Mouse (Mus musculus) neural tube, embryonic 15.5 days (tissue): ENCODE data around the gene Elfn1. TPM values are rescaled to one million over a fixed set of nuclear protein-coding genes. Genes with fewer than 3 reads are reported as not detected.
A peak's percentile ranks its signal among the peaks of the same experiment; 100 is the strongest.

ENCODE experiments used
- ATAC-seq: fragments of 200-750 bp; cut with Nextera tagmentation; 2 replicates; pipeline ENCODE4 v1.8.0; 2017; ENCODE audit warnings: mild to moderate bottlenecking, moderate TSS enrichment, moderate library complexity; ENCODE audit not compliant: low FRiP score
- H3K27ac ChIP-seq: fragments of 300-500 bp; sonication (generic); replicated peaks from 2 replicates; pipeline ENCODE4 v1.5.1; 2015; ENCODE audit warnings: mild to moderate bottlenecking, inconsistent platforms
- H3K27me3 ChIP-seq: fragments of 300-500 bp; sonication (generic); replicated peaks from 2 replicates; pipeline ENCODE4 v1.6.1; 2015; ENCODE audit warnings: inconsistent platforms
- H3K36me3 ChIP-seq: fragments of 300-500 bp; sonication (generic); 2 replicates; pipeline ENCODE4 v1.6.1; 2015; ENCODE audit warnings: inconsistent platforms
- H3K4me1 ChIP-seq: fragments of 300-500 bp; sonication (generic); 2 replicates; pipeline ENCODE4 v1.6.1; 2015; ENCODE audit warnings: inconsistent platforms
- H3K4me2 ChIP-seq: fragments of 300-500 bp; sonication (generic); 2 replicates; pipeline ENCODE4 v1.6.1; 2015; ENCODE audit warnings: inconsistent platforms, mild to moderate bottlenecking, moderate library complexity
- H3K4me3 ChIP-seq: fragments of 300-500 bp; sonication (generic); replicated peaks from 2 replicates; pipeline ENCODE4 v1.5.1; 2015; ENCODE audit warnings: mild to moderate bottlenecking, inconsistent platforms
- H3K9ac ChIP-seq: fragments of 300-500 bp; sonication (generic); replicated peaks from 2 replicates; pipeline ENCODE4 v1.6.1; 2015; ENCODE audit warnings: mild to moderate bottlenecking, inconsistent platforms
- H3K9me3 ChIP-seq: fragments of 300-500 bp; sonication (generic); replicated peaks from 2 replicates; pipeline ENCODE4 v1.6.1; 2016; ENCODE audit warnings: inconsistent platforms
- WGBS: fragments of 180-500 bp; shearing (Covaris S2); methylation state at CpG from one replicate; pipeline ENCODE4 v1.1.7; 2015; ENCODE audit warnings: mixed read lengths; 5-methylcytosine and 5-hydroxymethylcytosine counted together
- polyA plus RNA-seq: library from polyadenylated mRNA; unstranded; fragments of >200 nt; fragmentation: Nextera tagmentation; extraction: Ambion mirVana; gene quantifications from 2 replicates; pipeline ENCODE4 v1.2.1, GENCODE M21; 2015

Gene Elfn1
- polyA plus RNA-seq, 1 experiment from 2014 or later, result 5.7 TPM

DNA sequence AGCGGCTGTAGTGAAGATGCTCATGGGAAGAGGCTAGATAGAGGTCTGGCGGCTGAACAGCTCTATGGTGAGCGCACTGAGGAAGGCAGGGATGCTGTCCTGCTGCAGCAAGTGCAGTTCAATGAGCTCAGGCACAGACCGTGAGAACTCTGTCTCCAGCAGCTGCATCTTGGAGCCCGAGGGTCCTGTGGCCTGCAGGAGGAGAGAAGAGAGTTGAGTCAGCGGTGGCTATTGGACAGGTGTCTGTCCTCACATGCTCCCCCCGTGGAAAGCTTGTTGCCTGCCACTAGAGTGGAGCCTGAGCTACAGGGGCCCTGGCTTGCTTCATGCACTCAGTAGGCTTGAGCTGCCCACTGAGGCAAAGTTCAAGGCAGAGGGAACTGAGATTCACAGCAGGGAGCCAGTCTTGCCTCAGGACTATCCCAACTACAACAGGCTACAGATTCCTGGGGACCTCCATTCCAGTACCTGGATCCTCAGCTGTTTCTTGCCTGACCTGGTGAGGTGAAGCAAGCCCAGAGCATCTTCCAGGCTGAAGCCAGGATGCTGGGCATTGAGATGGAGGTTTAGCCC lies 101.4 kb downstream of the Elfn1 start:
- Histone ChIP-seq H3K9ac (no peak overlapping the region), H3K9me3 (no peaks in the 10 kb centered on the region), H3K4me3 (no peak overlapping the region), H3K36me3 (no peaks in the 10 kb centered on the region), H3K4me2 (no peak overlapping the region), H3K27ac (no peak overlapping the region), H3K27me3 (no peaks in the 10 kb centered on the region), H3K4me1 (peaks cover 21% of the 10 kb centered on the region)
- WGBS, result 87% methylated on average over 7 of the region's 7 CpGs
- ATAC-seq, result no peak

DNA sequence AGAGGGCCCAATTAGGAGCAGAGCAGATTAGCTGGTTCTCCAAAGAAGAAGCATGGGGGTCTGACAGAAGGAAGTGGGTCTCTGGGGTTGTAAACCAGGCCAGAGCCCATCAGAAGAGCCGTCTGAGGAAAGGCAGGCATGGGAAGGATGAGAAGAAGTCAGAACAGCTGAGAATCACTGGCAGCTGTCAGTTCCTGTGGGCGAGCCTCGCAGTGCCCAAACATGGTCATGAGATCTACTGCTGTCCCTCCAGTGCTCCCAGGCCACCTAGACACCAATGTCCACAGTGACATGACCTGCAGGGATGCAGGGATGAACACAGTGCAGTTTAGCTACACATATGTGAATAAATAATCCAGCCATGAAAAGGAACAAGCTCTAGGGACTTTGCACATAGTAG lies 102.7 kb downstream of the Elfn1 start:
- H3K4me3 ChIP-seq, result no peak overlapping the region
- H3K9ac ChIP-seq, result no peak overlapping the region
- no peak overlapping the region for H3K27ac ChIP-seq
- no peak for ATAC-seq
- no peaks in the 10 kb centered on the region for H3K9me3 ChIP-seq
- H3K4me1 ChIP-seq, result peaks cover 22% of the 10 kb centered on the region
- no peaks in the 10 kb centered on the region for H3K36me3 ChIP-seq
- no peak overlapping the region for H3K4me2 ChIP-seq
- no peaks in the 10 kb centered on the region for H3K27me3 ChIP-seq
- WGBS, result 83% methylated on average over 3 of the region's 3 CpGs

DNA sequence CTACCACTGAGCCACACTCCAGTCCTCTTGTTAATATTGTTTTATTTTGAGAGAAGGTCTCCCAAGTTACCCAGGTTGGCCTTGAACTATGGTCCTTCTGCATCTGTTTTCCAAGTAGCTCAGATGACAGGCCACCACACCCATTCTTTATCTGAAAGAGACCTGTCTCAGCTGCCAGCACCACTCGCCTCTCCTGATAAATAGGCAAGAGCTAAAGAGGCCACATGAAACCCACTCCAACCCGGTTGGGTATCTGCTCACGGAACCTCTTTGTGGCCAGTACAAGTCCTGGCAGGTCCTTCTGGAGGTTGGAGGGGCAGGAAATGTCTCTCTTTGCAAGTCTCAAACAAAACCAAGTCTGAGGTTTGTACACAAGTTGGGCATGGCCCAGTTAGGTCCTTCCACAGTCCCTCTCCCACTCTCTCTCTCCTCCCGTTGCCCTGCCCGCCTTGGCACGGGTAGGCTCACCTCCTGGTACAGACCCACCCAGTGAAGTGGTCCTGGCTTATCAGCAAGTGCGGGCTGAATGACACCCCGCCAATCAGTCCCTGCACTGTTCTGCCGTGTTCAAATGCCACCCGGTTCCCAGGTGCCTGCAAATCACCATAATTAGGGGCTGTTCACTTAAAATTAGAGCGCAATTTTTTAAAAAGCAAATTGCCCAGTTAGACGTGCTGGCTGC lies 104.7 kb downstream of the Elfn1 start:
- H3K4me1 ChIP-seq, result peaks cover 24% of the 10 kb centered on the region
- 75% methylated on average over 12 of the region's 12 CpGs for WGBS
- no peak overlapping the region for H3K4me2 ChIP-seq
- no peaks in the 10 kb centered on the region for H3K36me3 ChIP-seq
- H3K9me3 ChIP-seq, result no peaks in the 10 kb centered on the region
- no peaks in the 10 kb centered on the region for H3K27me3 ChIP-seq
- H3K9ac ChIP-seq, result no peak overlapping the region
- ATAC-seq, result no peak
- H3K27ac ChIP-seq, result no peak overlapping the region
- H3K4me3 ChIP-seq, result no peak overlapping the region

- Histone ChIP-seq H3K36me3 (no peaks in the 10 kb centered on the region), H3K4me1 (peaks cover 26% of the 10 kb centered on the region), H3K9me3 (no peaks in the 10 kb centered on the region), H3K9ac (no peak overlapping the region), H3K4me3 (no peak overlapping the region), H3K27ac (no peak overlapping the region), H3K27me3 (no peaks in the 10 kb centered on the region), H3K4me2 (no peak overlapping the region)
- WGBS, result 55% methylated on average over 5 of the region's 5 CpGs
- ATAC-seq, result peak; percentile 43; the same call in 1 of the 2 replicates
Measured at GRCm38 (mm10) chr5:140013652-140014051, 105.9 kb downstream of the Elfn1 start.

DNA sequence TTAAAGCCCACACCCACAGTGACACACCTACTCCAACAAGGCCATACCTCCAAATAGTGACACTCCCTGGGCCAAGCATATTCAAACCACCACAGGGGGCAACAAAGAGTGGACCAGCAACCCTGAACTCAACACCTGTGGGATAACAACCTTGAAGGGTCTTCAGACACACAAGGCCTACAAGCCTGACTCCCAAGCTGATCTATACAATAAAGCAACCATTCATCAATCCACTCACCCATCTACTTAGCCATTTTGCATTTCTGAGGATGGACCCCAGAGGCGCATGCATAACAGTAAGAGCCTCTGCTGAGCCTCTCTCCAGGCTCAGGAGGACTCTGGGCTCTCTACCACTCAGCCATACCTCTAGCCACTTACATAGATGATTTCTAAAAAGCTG lies 109.2 kb downstream of the Elfn1 start:
- Histone ChIP-seq H3K27ac (no peak overlapping the region), H3K4me3 (no peak overlapping the region), H3K4me2 (no peak overlapping the region), H3K9ac (no peak overlapping the region), H3K36me3 (no peaks in the 10 kb centered on the region), H3K4me1 (peaks cover 35% of the 10 kb centered on the region), H3K9me3 (no peaks in the 10 kb centered on the region), H3K27me3 (no peaks in the 10 kb centered on the region)
- no peak for ATAC-seq
- WGBS, result 100% methylated on average over 1 of the region's 1 CpGs

- H3K4me1 ChIP-seq, result peaks cover 40% of the 10 kb centered on the region
- H3K27ac ChIP-seq, result peak overlapping the region; percentile 60
- no peaks in the 10 kb centered on the region for H3K36me3 ChIP-seq
- ATAC-seq, result 0 out of 2 replicates have a peak, but pooled peaks have one; percentile 37
- WGBS, result 58% methylated on average over 7 of the region's 7 CpGs
- no peak overlapping the region for H3K4me2 ChIP-seq
- H3K4me3 ChIP-seq, result no peak overlapping the region
- H3K9me3 ChIP-seq, result no peaks in the 10 kb centered on the region
- no peaks in the 10 kb centered on the region for H3K27me3 ChIP-seq
- no peak overlapping the region for H3K9ac ChIP-seq
Measured at GRCm38 (mm10) chr5:140018780-140019179, 111.0 kb downstream of the Elfn1 start.

- Histone ChIP-seq H3K27ac (no peak overlapping the region), H3K4me2 (no peak overlapping the region), H3K9me3 (no peaks in the 10 kb centered on the region), H3K9ac (no peak overlapping the region), H3K36me3 (no peaks in the 10 kb centered on the region), H3K4me3 (no peak overlapping the region), H3K27me3 (no peaks in the 10 kb centered on the region), H3K4me1 (peaks cover 45% of the 10 kb centered on the region)
- 89% methylated on average over 1 of the region's 1 CpGs for WGBS
- no peak for ATAC-seq
Measured at GRCm38 (mm10) chr5:140019616-140020015, 111.9 kb downstream of the Elfn1 start.

DNA sequence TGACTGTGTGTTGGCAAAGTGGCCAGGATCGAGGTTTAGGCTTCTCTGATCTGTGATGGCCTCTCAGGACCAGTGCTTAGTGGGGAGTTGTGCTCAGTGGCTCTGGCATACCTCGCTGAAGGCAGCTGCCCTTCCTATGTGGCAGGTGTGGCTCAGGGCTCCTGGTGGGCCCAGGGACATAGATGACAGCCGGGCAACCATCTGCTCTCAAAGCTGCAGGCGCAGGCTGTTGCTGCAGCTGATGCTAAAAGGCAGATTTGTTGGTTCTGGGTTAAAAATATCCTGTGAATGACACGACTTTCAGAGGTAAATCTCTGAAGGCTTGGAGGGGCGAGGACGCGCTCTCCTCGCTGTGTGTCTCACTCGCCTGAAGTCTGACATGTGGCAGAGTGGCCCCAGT lies 114.0 kb downstream of the Elfn1 start:
- WGBS, result 61% methylated on average over 10 of the region's 10 CpGs
- Histone ChIP-seq H3K36me3 (no peaks in the 10 kb centered on the region), H3K9ac (no peak overlapping the region), H3K4me3 (no peak overlapping the region), H3K27me3 (no peaks in the 10 kb centered on the region), H3K27ac (no peak overlapping the region), H3K4me2 (no peak overlapping the region), H3K4me1 (peaks cover 40% of the 10 kb centered on the region), H3K9me3 (no peaks in the 10 kb centered on the region)
- ATAC-seq, result no peak

DNA sequence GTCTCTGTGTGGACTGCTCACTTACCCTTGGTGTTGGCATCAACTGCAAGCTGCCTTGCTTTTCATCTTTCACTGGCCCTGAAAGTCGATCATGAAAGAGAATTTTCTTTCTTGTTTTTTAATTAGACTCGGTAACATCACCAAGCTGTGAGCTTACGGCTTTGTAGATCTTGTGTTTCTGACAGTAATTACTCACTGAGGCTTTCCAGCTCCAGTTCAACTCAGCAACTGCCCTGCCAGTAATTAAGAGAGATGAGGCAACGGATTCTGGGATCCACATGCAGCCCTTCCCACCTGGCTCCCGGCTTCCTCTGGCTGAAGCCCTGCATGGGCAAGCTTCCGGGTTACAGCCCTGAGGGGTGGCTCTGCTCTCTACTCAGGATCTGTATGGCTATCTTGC lies 115.1 kb downstream of the Elfn1 start:
- no peaks in the 10 kb centered on the region for H3K9me3 ChIP-seq
- H3K4me1 ChIP-seq, result peaks cover 40% of the 10 kb centered on the region
- H3K27ac ChIP-seq, result no peak overlapping the region
- no peak overlapping the region for H3K4me2 ChIP-seq
- no peak overlapping the region for H3K9ac ChIP-seq
- H3K36me3 ChIP-seq, result no peaks in the 10 kb centered on the region
- ATAC-seq, result no peak
- no peaks in the 10 kb centered on the region for H3K27me3 ChIP-seq
- H3K4me3 ChIP-seq, result no peak overlapping the region
- WGBS, result 61% methylated on average over 6 of the region's 6 CpGs

GRCm38 (mm10) chr5:140023941-140024500 lies 116.3 kb downstream of the Elfn1 start:
- no peak overlapping the region for H3K9ac ChIP-seq
- H3K27me3 ChIP-seq, result no peaks in the 10 kb centered on the region
- WGBS, result 10% methylated on average over 3 of the region's 3 CpGs
- H3K4me2 ChIP-seq, result no peak overlapping the region
- H3K36me3 ChIP-seq, result no peaks in the 10 kb centered on the region
- no peak overlapping the region for H3K4me3 ChIP-seq
- no peaks in the 10 kb centered on the region for H3K9me3 ChIP-seq
- H3K27ac ChIP-seq, result peak overlapping the region; percentile 58
- peak; percentile 74 for ATAC-seq
- H3K4me1 ChIP-seq, result peaks cover 36% of the 10 kb centered on the region
